Mouse (Mus musculus) liver, adult 2 months (tissue): ENCODE data around the gene Akr1b3. TPM values are rescaled to one million over a fixed set of nuclear protein-coding genes. Genes with fewer than 3 reads are reported as not detected.

ENCODE experiments used
- DNase-seq: peaks from one replicate; pipeline ENCODE4 v3.0.0-alpha.2; 2011; ENCODE audit warnings: low read depth, low spot score; ENCODE audit errors: extremely low read depth
- H3K27ac ChIP-seq: fragments of 200-500 bp; replicated peaks from 2 replicates; pipeline ENCODE4 v1.5.1; 2012; ENCODE audit warnings: low read depth, mild to moderate bottlenecking, control low read depth, inconsistent platforms, low read length; ENCODE audit not compliant: insufficient read depth
- H3K27me3 ChIP-seq: fragments of 200-500 bp; 2 replicates; pipeline ENCODE4 v1.6.1; 2012; ENCODE audit warnings: mild to moderate bottlenecking, moderate library complexity, low read length, inconsistent platforms; ENCODE audit not compliant: control insufficient read depth, insufficient read depth
- H3K36me3 ChIP-seq: fragments of 200-500 bp; 2 replicates; pipeline ENCODE4 v1.6.1; 2012; ENCODE audit warnings: low read length, inconsistent platforms; ENCODE audit not compliant: control insufficient read depth, insufficient read depth
- H3K4me1 ChIP-seq: fragments of 200-500 bp; 2 replicates; pipeline ENCODE4 v1.6.1; 2011; ENCODE audit warnings: low read length; ENCODE audit not compliant: control insufficient read depth, insufficient read depth
- H3K4me3 ChIP-seq: fragments of 200-500 bp; 2 replicates; pipeline ENCODE4 v1.5.1; 2011; ENCODE audit warnings: low read depth, mild to moderate bottlenecking, control low read depth, low read length, moderate library complexity; ENCODE audit not compliant: insufficient read depth
- H3K79me2 ChIP-seq: fragments of 200-500 bp; 2 replicates; pipeline ENCODE4 v1.6.1; 2012; ENCODE audit warnings: inconsistent platforms, mild to moderate bottlenecking, low read length, moderate library complexity; ENCODE audit not compliant: control insufficient read depth, insufficient read depth
- H3K9ac ChIP-seq: fragments of 200-500 bp; 2 replicates; pipeline ENCODE4 v1.6.1; 2012; ENCODE audit warnings: low read depth, mild to moderate bottlenecking, control low read depth, inconsistent platforms, low read length
- CTCF ChIP-seq: fragments of 200-500 bp; IDR thresholded peaks from 2 replicates; pipeline ENCODE4 v1.5.1; 2011; ENCODE audit warnings: low read depth, low read length, control low read depth
- POLR2A ChIP-seq: fragments of 200-500 bp; IDR thresholded peaks from 2 replicates; pipeline ENCODE4 v1.6.1; 2011; ENCODE audit warnings: low read length, control low read depth; ENCODE audit not compliant: insufficient read depth; ENCODE audit errors: extremely low read depth
- WGBS: fragments of 180-500 bp; shearing (Covaris S2); methylation state at CpG from one replicate; pipeline ENCODE4 v1.1.7; 2018; 5-methylcytosine and 5-hydroxymethylcytosine counted together
- polyA plus RNA-seq: library from polyadenylated mRNA; depleted of rRNA; stranded (reverse); fragments of >200 nt; gene quantifications from 2 replicates; pipeline ENCODE4 v1.2.3, GENCODE M21; 2012; rRNA removed
- total RNA-seq: library from RNA; depleted of rRNA; stranded (reverse); fragments of >200 nt; gene quantifications from 2 replicates; pipeline ENCODE4 v1.2.3, GENCODE M21; 2014; rRNA removed

Akr1b3 gene
- total and polyA plus RNA-seq, 2 experiments, result 14.0 to 17.5 TPM

- DNase-seq, result no peak
- TF ChIP-seq CTCF (no peak), POLR2A (no peak)
- Histone ChIP-seq H3K9ac (no peak overlapping the region), H3K27me3 (no peaks in the 10 kb centered on the region), H3K4me1 (no peaks in the 10 kb centered on the region), H3K27ac (no peak overlapping the region), H3K36me3 (no peaks in the 10 kb centered on the region), H3K79me2 (no peaks in the 10 kb centered on the region), H3K4me3 (no peak overlapping the region)
- 85% methylated on average over 5 of the region's 5 CpGs for WGBS
These were observed 44.8 kb downstream of the Akr1b3 start for GRCm38 (mm10) chr6:34272462-34272861.

- no peaks in the 10 kb centered on the region for H3K36me3 ChIP-seq
- H3K27me3 ChIP-seq, result no peaks in the 10 kb centered on the region
- DNase-seq, result no peak
- H3K27ac ChIP-seq, result no peak overlapping the region
- H3K9ac ChIP-seq, result no peak overlapping the region
- H3K4me1 ChIP-seq, result no peaks in the 10 kb centered on the region
- no peak for TF ChIP-seq CTCF
- no peak for TF ChIP-seq POLR2A
- no peaks in the 10 kb centered on the region for H3K79me2 ChIP-seq
- WGBS, result 72% methylated on average over 6 of the region's 6 CpGs
- H3K4me3 ChIP-seq, result no peak overlapping the region
These were observed 46.6 kb downstream of the Akr1b3 start for GRCm38 (mm10) chr6:34270717-34271116.

- DNase-seq, result no peak
- no peaks in the 10 kb centered on the region for H3K27me3 ChIP-seq
- no peaks in the 10 kb centered on the region for H3K4me1 ChIP-seq
- H3K27ac ChIP-seq, result no peak overlapping the region
- H3K36me3 ChIP-seq, result no peaks in the 10 kb centered on the region
- no peaks in the 10 kb centered on the region for H3K79me2 ChIP-seq
- no peak overlapping the region for H3K9ac ChIP-seq
- no peak overlapping the region for H3K4me3 ChIP-seq
- WGBS, result 87% methylated on average over 5 of the region's 5 CpGs
- TF ChIP-seq POLR2A, result no peak
- TF ChIP-seq CTCF, result no peak
These were observed 58.7 kb downstream of the Akr1b3 start for GRCm38 (mm10) chr6:34258546-34258945.

Other genes starting within 250 kb of the Akr1b3 start
- 9.7 and 13.2 TPM in 2 replicates for gene Slc35b4, start 140.4 kb downstream of the Akr1b3 start, total RNA-seq
- gene Slc35b4, start 140.4 kb downstream of the Akr1b3 start, polyA plus RNA-seq, result 16.0 and 17.6 TPM in 2 replicates
- gene Akr1b8, start 36.6 kb upstream of the Akr1b3 start, total RNA-seq, result 2.9 and 4.4 TPM in 2 replicates
- 0.73 and 1.5 TPM in 2 replicates for gene Akr1b8, start 36.6 kb upstream of the Akr1b3 start, polyA plus RNA-seq
- gene Akr1b10, start 66.7 kb upstream of the Akr1b3 start, total RNA-seq, result 3.8 and 4.4 TPM in 2 replicates
- gene Akr1b10, start 66.7 kb upstream of the Akr1b3 start, polyA plus RNA-seq, result 1.4 and 1.7 TPM in 2 replicates
- gene Akr1b7, start 94.9 kb upstream of the Akr1b3 start, total RNA-seq, result 6.4 and 13.9 TPM in 2 replicates
- gene Akr1b7, start 94.9 kb upstream of the Akr1b3 start, polyA plus RNA-seq, result 0.27 and 1.1 TPM in 2 replicates
- 7.8 and 9.1 TPM in 2 replicates for gene Bpgm, start 158.7 kb upstream of the Akr1b3 start, total RNA-seq
- 7.0 and 7.1 TPM in 2 replicates for gene Bpgm, start 158.7 kb upstream of the Akr1b3 start, polyA plus RNA-seq